Mouse (Mus musculus) ES-CJ7 (cell line): Measurements from ENCODE around the gene Tbxas1.

Experiments used
- DNase-seq: peaks from one replicate; pipeline ENCODE4 v3.0.0; 2011; ENCODE audit warnings: low read depth, low spot score

Tbxas1 gene

DNA sequence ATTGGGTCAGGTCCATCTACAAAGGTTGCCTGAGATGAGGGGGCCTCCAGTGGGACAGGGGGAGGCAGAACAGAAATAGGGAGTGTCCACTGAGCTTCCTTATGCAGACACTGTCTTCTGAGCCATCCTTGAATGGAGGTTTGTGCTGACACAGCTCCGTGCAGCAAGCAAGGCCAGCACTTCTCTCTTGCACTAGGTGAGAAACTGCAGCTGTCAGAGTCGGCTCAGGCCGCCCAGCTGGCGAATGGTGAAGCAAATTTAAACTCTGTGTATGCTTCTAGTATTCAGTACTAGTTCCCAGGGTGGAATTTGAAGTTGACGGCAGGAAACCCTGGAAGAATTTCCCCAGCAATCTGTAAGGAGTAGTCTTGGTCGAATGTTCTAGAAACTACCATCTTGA, 175.6 kb downstream of the Tbxas1 start:
- DNase-seq, result no peak

DNA sequence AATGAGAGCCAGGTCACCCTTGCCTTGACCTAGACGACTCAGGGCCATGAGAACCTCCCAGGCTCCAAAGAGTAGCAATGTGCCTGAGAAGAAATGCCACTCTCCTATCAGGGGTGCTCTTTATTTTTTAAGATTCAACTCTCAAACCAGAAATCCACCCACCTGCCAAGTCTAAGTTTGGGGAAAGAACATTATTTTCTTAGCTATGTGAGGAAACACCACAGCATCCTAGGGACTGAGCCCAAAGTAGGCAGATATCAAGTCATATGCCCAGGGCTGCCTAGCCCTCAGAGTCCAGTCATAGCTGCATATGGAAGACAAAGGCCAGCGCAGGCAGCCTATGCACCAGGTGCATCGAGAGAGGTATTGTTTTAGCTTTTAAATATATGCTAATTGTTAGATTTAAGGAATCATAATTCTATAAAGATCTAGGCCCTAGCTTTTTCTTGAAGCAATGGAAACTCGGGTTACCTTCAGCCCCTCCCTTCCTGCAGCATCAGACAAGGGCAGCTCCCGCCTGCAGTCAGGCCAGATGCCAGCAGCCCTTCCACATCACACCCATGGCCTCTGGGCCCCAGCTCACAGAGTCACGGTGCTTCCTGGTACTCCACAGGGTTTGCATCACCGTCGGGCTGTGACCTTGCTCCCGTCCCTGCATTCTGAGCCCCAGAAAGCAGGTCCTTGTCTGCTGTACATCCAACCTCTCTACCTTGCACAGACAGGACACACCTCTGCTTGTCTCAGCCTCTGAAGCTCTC, 176.8 kb downstream of the Tbxas1 start:
- no peak for DNase-seq

DNA sequence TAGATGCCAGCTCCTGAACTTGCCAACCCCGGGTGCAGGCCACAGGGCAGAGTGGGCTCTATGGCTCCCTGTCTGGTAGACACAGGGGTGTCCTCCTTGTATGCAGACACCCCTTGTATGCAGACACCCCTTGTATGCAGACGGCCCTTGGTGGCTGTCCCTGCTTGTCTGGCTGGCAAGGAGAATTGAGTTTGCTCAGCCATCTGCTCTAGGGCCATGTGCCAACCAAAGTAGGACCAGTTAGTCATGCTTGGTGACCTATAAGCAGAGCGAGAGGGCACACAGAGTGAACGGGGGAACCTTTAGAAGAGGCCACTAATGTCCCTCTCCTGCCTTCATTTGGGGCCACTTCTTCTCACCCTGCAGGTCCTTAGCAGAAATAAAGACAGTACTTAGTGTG, 177.4 kb downstream of the Tbxas1 start:
- DNase-seq, result no peak

DNA sequence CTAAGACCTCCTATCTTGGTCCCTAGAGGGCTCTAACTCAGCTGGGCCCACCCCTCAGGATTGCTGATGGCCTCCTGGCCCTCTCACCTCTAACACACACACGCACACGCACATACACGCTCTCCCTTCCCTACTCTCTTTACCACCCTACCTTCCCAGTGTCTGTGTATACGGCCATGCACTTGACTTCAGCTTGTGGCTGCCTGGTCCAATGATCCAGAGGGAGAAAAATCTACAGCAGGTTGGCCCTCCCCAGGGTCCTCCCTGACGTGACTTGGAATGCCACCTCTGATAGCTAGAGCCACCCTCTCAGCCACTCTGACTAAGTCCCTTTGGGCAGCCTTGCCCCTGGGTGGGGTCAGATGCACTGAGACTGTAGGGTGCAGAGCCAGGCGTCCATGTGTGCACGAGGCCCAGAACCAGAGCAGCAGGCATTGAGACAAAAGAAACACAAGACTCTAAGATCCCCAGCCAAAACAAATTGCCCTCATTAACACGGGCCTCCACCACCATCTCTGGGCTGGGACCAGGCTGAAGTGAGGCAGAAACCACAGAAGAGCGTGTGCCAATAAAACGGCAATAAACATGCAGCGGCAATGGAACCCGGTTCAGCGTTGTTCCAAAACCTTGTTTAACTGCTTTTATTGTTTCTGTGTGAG, 179.1 kb downstream of the Tbxas1 start:
- DNase-seq, result no peak

DNA sequence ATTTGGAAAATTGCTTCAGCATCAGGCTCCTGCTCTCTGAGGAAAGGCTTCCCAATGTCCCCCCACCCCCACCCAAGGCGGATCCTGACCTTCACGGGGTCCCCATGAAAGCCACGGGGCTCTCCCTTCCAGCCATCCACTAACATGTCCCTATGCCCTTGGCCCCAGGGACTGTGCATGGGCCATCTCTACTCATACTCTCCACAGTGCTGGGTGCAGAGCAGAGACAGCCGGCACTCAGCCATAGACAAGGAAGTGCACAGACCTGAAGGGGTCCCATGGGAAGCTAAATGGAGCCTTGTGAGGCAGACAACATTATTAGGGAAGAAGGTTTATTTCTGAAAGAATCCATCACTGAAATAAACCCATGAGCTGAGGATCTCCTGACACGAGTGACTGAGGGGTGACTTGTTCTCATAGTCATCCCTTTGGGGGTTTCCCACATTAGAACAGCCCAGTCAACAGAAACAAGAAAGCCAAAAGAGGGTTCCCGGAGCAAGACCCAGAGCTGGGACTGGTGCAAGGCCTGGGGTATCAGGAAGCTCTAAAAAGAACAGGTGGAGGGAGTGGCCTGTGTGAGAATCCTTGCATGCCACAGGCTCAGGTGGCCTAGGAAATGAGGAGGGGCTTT, 179.8 kb downstream of the Tbxas1 start:
- no peak for DNase-seq

DNA sequence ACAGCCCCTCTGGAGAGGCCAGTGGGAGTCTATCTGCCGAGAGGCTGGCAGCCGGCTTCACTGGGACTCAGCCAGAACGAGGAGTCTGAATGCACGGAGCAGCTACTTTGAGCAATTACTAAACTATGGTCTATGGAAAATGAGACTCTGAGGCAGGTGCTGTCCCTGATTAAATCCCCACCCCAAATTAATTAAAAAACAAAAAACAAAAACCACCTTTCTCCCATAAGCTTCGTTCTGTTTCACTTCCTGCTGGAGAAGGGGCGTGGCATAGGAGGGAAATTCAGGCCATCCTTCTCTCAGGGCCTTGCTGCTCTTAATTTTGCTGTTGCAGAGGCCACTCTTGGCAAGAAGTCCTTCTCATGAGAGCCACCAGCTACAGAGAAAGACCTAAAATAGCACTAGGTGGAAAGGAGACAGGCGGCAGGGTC, 180.6 kb downstream of the Tbxas1 start:
- DNase-seq, result no peak

DNA sequence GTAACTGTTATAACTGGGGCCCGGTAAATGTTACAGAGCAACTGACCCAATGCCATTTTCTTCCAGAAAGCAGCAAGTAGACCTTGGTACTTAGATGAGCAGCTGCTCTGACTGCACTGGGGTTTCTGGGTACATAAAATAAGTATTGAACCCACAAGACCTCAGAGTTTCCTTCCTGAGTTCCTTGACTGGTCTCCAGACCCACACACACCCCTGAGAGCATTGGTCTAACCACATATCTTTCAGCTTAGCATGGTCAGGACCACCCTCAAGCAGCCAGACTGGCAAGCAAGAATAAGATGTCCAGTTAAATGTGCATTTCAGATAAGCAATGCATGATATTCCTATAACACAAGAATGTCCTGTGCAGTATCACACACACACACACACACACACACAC, 182.0 kb downstream of the Tbxas1 start:
- no peak for DNase-seq

DNA sequence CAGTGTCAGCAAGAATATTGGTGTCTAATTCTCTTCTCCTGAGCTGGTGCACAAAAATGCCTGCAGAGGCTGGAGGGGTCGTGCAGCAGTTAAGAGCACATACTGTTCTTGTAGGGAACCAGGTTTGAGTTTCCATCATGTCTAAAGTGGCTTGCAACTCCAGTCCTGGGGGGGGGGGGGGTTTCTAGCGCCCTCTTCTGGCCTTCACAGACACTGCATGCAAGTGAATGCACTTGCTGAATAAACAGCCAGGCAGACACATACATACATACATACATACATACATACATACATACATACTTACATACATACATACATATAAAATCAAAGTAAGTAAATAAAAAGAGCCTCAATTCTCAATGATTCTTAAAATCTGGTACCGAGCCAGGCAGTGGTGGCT, 183.2 kb downstream of the Tbxas1 start:
- peak; percentile 18 for DNase-seq

DNA sequence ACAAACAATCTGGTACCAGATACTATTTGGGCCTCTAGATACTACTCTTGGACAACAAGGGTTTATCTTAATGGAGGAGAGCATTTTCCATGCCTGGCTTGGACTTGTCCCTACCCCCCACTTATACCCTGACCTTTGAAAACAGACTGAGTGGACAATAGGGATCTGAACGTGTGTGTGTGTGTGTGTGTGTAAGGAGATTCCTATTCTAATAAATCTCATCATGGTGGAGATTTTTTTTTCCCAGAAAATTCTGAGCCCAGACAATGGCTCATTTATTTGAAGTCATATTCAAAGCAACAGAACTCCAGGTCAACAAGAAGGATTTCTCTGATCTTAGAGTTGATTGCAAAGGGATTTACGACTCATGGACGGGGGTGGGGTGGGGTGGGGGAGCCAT, 183.7 kb downstream of the Tbxas1 start:
- DNase-seq, result no peak

DNA sequence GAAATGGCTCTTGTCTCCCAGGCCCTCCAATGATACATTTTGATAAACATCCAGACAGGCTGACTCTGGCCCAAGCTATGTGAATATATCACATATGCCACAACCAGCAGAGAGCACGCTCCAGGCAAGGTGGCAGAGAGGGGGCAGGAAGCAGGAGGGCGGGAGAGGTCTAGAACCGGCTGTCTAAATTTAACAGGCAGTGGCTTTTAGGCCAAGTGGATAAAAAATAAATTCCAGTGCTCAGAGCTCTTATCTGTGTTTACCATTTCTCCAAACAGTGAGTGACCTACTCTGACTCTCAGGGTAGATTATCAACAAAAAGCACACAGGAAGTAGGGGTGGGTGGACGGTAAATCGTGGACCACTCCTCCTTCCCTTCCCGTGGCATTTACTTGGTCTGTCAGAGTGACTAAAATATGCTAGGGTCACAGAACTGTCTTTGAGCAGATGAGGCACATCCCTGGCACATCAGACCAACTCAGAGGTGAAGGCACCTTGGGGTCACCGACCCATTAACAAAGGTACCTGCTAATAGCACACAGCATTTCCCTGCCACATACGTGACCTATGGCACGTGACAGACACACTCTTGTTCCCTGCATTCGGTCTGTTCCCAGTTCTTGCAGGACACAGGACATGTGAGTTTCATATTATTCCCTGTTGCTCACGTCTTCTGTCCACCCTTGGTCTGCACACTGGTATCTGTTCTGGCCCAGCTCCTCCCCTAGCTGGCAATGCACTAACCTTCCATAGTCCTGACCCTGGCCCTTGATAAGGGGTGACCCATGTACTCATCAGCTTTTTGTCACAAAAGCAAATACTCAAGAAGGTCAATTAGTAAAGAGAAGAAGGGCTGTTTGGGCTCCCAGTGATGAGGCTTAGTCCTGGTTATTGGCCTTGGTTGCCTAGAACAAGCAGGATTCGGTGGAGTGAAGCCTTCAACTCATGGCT, 184.6 kb downstream of the Tbxas1 start:
- no peak for DNase-seq

DNA sequence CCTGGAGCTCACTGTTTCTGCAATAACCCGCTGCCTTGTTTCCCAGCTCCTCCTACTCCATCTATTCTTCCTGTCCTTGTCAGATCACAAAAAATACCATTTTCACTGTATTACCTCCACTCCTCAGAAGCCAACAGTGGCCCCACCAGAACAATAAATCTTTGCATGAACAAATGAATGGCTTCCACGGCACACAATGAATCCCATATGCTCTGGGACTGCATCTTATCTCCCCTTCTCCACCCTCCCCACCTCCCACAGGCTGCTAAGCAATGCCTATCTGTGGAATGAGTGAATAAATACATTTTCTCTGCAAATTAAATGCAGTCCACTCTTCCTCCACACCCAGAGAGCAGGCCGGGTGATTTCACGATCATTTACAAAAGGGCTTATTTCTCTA, 186.0 kb downstream of the Tbxas1 start:
- no peak for DNase-seq

DNA sequence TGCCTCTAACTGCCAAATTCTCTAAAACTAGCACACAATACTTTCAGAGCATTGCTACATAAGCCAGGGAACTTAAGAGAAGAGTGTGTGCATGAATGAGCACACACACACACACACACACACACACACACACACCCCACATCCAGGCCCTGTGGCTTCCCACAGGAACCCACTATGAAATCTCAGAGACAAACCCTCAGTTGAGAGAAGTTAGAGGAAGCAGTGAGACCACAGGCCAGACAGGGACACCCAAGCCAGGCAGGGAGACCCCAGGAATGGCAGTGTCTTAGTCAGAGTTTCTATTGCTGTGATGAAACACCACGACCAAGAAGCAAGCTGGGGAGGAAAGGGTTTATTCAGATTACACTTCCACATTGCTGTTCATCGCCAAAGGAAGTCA, 188.3 kb downstream of the Tbxas1 start:
- no peak for DNase-seq

DNA sequence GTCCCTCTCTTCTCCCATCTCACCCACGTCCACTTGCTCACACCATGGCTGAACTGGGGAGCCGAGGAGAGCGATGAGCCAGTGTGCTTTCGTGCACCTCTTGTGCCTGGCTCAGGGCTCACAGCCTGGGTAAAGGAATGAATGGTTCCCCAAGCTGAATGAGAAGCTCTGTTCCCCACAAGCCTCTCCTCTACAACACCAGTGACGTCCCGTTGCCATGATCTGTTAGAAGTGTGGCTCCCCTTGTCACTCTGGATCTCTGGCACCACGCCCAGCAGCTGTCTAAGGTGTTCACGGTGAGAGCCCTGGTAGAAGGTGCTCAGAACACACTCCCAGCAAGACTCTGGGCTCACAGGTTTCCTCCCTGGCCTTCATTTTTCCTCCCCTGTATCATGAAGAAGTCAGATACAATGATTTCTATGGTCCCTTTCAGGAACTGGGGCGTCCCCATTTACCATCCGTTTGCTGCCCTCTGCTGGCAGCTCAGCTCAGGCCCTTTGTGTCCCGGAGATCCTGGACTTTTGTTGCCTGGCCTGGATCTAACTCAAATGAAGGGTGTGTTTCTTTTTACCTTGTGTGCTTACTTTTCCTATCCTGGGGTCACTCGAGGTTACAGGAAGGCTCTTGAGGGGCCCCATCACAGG, 191.9 kb downstream of the Tbxas1 start:
- peak; percentile 68 for DNase-seq

DNA sequence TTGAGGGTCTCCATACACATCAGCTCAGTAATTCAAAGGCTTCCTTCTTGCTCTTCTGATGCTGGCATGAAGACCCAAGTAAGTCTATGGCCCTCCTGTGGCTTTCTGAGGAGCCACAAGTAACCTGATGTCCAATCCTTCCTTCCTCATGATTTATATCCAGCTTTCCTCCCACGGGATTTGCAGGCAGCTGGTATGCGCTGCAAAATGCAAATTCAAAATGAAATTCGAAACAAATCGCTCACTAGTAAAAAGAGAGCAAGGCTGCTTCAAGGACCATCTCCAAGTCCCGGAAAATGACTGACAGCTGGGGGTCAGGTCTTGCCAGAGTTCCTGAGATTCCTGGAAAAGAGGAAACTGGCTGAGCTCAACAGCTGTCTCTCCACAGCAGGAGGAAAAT, 197.5 kb downstream of the Tbxas1 start:
- no peak for DNase-seq

DNA sequence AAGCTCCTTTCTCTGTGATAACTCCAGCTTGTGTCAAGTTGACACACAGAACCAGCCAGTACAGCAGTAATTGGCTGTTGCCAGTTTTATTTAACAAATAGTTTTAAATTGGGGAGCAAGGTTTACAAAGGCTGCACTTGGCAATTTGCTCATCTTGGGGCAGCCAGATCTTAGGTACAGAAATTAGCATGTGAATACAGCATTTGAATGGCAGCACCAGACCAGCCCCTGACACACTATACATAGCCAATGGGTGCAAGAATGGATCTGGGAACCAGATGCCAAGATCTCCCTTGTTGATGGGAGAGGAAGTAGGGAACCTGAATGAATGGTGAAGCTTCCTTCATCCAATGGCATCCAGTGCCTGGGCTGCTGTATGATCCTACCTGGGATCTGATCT, 199.0 kb downstream of the Tbxas1 start:
- DNase-seq, result peak; percentile 75

DNA sequence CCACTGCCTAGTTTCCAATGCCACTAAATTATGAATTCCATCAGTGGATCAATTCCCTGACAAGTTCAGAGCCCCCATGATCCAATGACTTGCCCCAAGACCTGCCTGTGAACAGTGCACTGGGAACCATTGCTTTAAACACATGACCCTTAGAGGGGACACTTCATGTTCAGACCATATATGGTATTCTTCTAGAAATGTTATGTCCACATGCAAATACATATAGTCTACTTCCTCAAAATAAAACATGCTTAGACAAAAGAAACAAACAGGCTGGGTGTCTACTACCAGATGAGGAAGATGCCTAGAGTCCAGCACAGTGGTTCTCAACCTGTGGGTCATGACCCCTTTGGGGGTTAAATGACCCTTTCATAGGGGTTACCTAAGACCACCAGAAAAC, 201.3 kb downstream of the Tbxas1 start:
- no peak for DNase-seq

DNA sequence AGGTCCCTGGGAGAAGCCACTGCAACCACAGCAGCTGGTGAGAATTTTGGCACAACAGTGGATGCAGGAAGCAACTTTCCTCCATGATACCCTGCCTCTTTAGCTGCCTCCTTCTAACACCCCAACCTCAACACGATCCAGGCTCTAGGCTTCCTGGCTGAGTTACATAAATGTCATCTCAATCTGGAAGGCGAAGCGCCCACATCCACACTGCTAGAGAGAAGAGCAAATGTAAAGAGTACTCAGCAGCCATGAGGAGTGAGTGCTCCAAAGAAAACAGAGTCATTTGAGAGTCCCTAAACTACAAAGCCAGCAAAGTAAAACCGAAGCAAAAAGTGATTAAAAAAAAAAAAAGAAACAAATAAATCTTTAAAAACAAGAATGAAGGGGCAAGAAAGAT, 229.4 kb downstream of the Tbxas1 start:
- DNase-seq, result no peak

DNA sequence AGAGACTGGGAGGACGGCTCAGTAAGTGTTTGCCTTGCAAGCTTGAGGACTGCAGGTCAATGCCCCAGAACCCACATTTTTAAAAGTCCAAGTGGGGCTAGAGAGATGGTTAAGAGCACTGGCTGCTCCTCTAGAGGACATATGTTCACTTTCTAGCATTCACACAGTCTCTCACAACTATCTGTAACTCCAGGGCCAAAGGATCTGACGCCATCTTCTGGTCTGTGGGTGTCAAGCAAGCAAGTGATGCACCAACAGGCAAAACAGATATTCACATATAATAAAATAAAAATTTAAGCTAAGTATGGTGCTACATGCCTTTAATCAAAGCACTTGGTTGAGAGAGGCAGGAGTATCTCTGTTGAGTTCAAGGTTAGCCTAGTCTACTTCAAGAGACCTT, 231.6 kb downstream of the Tbxas1 start:
- peak; percentile 19 for DNase-seq

DNA sequence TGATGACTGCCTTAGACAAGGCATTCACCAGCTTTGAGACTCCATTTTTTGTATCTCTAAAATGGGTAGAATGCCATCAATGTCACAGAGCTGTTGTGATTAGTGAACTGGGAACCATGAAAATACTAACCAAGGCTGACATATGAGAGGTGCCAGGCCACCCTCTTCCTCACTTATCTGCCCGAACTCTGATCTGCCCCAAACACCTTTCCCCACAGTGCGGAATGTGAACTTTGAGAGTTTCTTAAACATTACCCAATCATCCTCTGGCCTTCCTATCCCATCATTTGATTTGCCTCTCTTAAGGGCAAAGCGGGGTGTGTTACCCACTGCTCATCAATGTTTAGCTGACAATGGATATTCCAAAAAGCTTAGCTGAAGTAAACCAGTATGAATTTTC, 237.5 kb downstream of the Tbxas1 start:
- no peak for DNase-seq

DNA sequence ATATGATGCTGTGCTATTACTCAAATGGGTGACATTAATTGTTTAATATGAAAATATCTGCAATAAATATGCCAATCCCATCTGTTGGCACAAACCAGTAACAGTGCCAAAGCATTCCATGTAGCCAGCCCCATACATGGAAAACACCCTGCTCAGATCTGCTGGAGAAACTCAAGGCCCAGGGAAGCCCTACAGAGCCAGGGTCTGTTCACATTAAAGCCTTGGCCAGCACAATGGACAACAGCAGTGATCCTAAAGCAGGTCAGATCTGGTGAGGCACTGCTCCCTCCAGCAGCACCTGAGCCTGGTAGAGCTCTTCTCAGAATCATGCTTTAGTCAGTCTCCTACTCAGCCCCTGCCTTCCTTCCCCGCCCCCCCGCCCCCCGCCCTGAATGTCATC, 237.9 kb downstream of the Tbxas1 start:
- DNase-seq, result no peak

DNA sequence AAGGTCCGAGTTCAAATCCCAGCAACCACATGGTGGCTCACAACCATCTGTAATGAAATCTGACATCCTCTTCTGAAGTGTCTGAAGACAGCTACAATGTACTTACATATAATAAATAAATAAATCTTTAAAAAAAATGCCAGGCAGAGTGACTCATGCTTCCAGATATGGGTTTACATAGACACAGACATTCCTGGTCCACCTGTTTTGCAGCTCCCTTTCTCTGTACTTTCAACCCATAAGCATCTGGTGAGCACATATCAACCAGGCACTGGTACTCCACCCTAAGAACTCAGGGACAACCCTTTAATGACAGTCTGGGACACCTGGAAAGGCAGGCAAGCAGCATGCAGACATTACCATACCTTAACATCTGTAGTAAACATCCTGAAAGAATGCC, 240.2 kb downstream of the Tbxas1 start:
- no peak for DNase-seq
